8 mouse cellular contexts compared by ENCODE assay signal in the genomic region with DNA sequence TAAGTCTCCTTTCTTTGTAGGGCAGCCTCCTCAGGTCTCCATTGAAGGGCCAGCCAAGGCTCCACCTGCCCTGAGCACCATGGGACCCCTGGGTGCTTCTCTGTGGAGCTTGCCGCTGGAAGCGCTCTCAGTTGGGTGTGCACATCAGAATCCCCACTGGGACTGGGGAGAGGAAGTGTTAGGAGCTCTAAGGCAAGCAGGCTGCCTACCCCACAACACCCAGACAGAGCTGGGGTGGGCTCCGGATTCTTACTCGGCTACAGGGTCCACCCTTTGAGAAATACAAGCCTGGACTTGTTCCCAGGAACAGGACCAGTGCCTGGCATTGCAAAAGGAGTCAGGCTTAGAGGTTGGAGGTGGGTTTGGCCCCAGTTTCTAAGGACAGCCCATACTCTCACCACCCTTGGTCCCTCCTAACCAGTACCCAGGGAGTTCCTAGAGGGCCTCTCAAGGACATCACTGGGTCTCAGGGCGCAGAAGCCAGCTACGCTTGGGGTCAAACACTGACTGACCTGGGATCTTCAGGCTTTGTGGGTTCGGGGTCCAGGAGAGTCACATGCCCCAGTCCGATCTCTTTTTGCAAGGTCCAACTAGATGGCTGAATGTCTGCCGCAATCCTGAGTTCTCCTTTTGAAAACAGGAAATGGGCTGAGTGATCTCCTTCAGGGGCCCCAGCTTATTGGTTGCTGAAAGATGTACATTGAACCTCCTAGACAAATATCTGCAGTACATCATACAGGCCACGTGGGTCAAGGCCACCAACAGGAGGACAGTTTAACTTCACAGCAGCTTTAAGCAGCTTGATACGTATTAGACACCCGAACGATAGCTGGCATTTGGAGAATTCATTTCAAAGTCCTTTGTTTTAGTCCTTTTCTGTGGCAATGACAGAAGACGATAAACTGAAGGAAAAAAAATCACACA. TPM values are rescaled to one million over a fixed set of nuclear protein-coding genes. Genes with fewer than 3 reads are reported as not detected.
DNase-seq lines count a peak whose midpoint lies in the region; TF ChIP-seq lines count a peak whose summit lies in the region.

A gene (minus strand): TSS at position 655 of the 924 bp plus-strand sequence.

- peak; percentile 58 to 80; a peak in 2 of 4 replicates for TF ChIP-seq POLR2A in MEL (IDR thresholded peaks at IDR 0.05; ENCODE audit: control insufficient read depth in 1 of 2, insufficient read depth in 1 of 2, low read depth in 1 of 2, low read length in 2 of 2, poor library complexity in 1 of 2)
- TF ChIP-seq POLR2A in lung, adult 2 months (IDR thresholded peaks at IDR 0.05; ENCODE audit: borderline replicate concordance, extremely low read depth, low read depth, low read length) = peak; percentile 22; the same call in 1 of the 2 replicates

- DNase-seq in MEL (ENCODE audit: low read depth, low spot score) = peak; percentile 94
- no peak for DNase-seq in lung, adult 2 months
- peak; percentile 26 to 47 for DNase-seq in spleen, postnatal 14 days (ENCODE audit: low spot score in 2 of 2)
- no peak for DNase-seq in cerebellum, postnatal 4 days (ENCODE audit: low spot score in 2 of 2)
- DNase-seq in ovary, postnatal 14 days (ENCODE audit: low spot score) = no peak
- DNase-seq in left cerebral cortex, postnatal 14 days (ENCODE audit: low spot score in 2 of 2) = no peak
- DNase-seq in kidney, postnatal 10 days = no peak

- peak within 1 kb of the TSS; percentile 81 to 98 for H3K4me3 ChIP-seq in MEL (ENCODE audit: control insufficient read depth in 1 of 2, insufficient read depth in 1 of 2, low read depth in 2 of 2, low read length in 2 of 2)
- H3K4me3 ChIP-seq in erythroblast, embryonic 14.5 days (replicated peaks) = peak within 1 kb of the TSS; percentile 46
- H3K4me3 ChIP-seq in lung, adult 2 months (replicated peaks; ENCODE audit: extremely low read depth, low read depth, low read length) = peak within 1 kb of the TSS; percentile 56

- no peaks in the 10 kb centered on the region for H3K36me3 ChIP-seq in MEL (ENCODE audit: control insufficient read depth in 1 of 2, insufficient read depth in 2 of 2, low read length in 2 of 2)
- no peaks in the 10 kb centered on the region for H3K36me3 ChIP-seq in erythroblast, embryonic 14.5 days (ENCODE audit: control insufficient read depth)

- no peak for TF ChIP-seq CTCF in MEL (IDR thresholded peaks at IDR 0.05 in 2 of 3, conservative IDR thresholded peaks at IDR 0.05 in 1 of 3; ENCODE audit: control insufficient read depth in 1 of 3, insufficient read depth in 1 of 3, low read depth in 2 of 3, low read length in 3 of 3, poor library complexity in 1 of 3, severe bottlenecking in 1 of 3)
- TF ChIP-seq CTCF in lung, adult 2 months (IDR thresholded peaks at IDR 0.05; ENCODE audit: insufficient read depth, low read length) = no peak

- no peaks in the 10 kb centered on the region for H3K9me3 ChIP-seq in MEL (replicated peaks; ENCODE audit: insufficient read depth, low read length)
- H3K9me3 ChIP-seq in erythroblast, embryonic 14.5 days (ENCODE audit: control insufficient read depth, low read length) = no peaks in the 10 kb centered on the region

- 60% methylated on average over 14 of the region's 14 CpGs for WGBS in lung, adult 2 months

- intact Hi-C loops in left cerebral cortex, postnatal 14 days (cut with DNase I) = no loop called here

- no peak for TF ChIP-seq RAD21 in MEL (IDR thresholded peaks at IDR 0.05; ENCODE audit: low read depth, low read length)

- H3K27ac ChIP-seq in MEL (ENCODE audit: control insufficient read depth, low read depth, low read length) = peak within 1 kb of the TSS; percentile 62

- TF ChIP-seq EP300 in MEL (IDR thresholded peaks at IDR 0.05; ENCODE audit: low read depth in 1 of 2, low read length in 2 of 2) = peak in 1 of 2 experiments; percentile 20; a peak in 2 of 4 replicates

- peaks cover 8% of the 10 kb centered on the region; the same call in 1 of the 2 replicates for H3K79me2 ChIP-seq in MEL (ENCODE audit: control insufficient read depth, insufficient read depth, low read length, poor library complexity)

- H3K27me3 ChIP-seq in MEL (ENCODE audit: control insufficient read depth in 1 of 2, insufficient read depth in 2 of 2, low read length in 2 of 2) = no peaks in the 10 kb centered on the region
- H3K27me3 ChIP-seq in erythroblast, embryonic 14.5 days (ENCODE audit: control insufficient read depth) = no peaks in the 10 kb centered on the region

- H3K4me1 ChIP-seq in MEL (ENCODE audit: control insufficient read depth in 1 of 2, insufficient read depth in 2 of 2, low read length in 2 of 2) = peaks cover 0 to 12% of the 10 kb centered on the region in 2 experiments
- peaks cover 2% of the 10 kb centered on the region for H3K4me1 ChIP-seq in erythroblast, embryonic 14.5 days (ENCODE audit: control insufficient read depth)
- peaks cover 15% of the 10 kb centered on the region for H3K4me1 ChIP-seq in lung, adult 2 months (ENCODE audit: control insufficient read depth, insufficient read depth, low read length)

- H3K9ac ChIP-seq in MEL (ENCODE audit: control insufficient read depth, low read depth, low read length, poor library complexity, severe bottlenecking) = peak within 1 kb of the TSS; percentile 80

TF ChIP-seq in MEL, 35 proteins besides CTCF, POLR2A, EP300 and RAD21:
- TF ChIP-seq KAT2A (conservative IDR thresholded peaks at IDR 0.05; ENCODE audit: low read depth, low read length) = peak; percentile 36; the same call in 1 of the 2 replicates
- peak; percentile 63 for TF ChIP-seq TCF12 (IDR thresholded peaks at IDR 0.05; ENCODE audit: low read depth, low read length)
- no peak for TF ChIP-seq JUND (IDR thresholded peaks at IDR 0.05; ENCODE audit: low read depth, low read length)
- TF ChIP-seq RCOR1 (IDR thresholded peaks at IDR 0.05; ENCODE audit: low read depth, low read length) = no peak
- TF ChIP-seq POLR2AphosphoS5 (IDR thresholded peaks at IDR 0.05; ENCODE audit: borderline replicate concordance, low read depth, low read length) = no peak
- peak in 1 of 2 experiments; percentile 85; a peak in 3 of 4 replicates for TF ChIP-seq USF2 (IDR thresholded peaks at IDR 0.05; ENCODE audit: borderline replicate concordance in 1 of 2, insufficient read depth in 1 of 2, low read depth in 1 of 2, low read length in 2 of 2)
- TF ChIP-seq ZKSCAN1 (IDR thresholded peaks at IDR 0.05; ENCODE audit: low read depth, low read length) = no peak
- no peak for TF ChIP-seq MAFK (IDR thresholded peaks at IDR 0.05; ENCODE audit: borderline replicate concordance, low read depth, low read length)
- peak; percentile 38; the same call in 1 of the 2 replicates for TF ChIP-seq ETS1 (IDR thresholded peaks at IDR 0.05; ENCODE audit: low read depth, low read length)
- TF ChIP-seq MYB (IDR thresholded peaks at IDR 0.05; ENCODE audit: low read depth, low read length) = no peak
- TF ChIP-seq POLR2AphosphoS2 (IDR thresholded peaks at IDR 0.05; ENCODE audit: low read length) = peak; percentile 74
- peak; percentile 88 for TF ChIP-seq MYC (IDR thresholded peaks at IDR 0.05; ENCODE audit: low read depth, low read length)
- no peak for TF ChIP-seq NRF1 (IDR thresholded peaks at IDR 0.05; ENCODE audit: insufficient read depth, low read depth, low read length, poor library complexity, severe bottlenecking)
- no peak for TF ChIP-seq TAL1 (IDR thresholded peaks at IDR 0.05; ENCODE audit: low read length)
- TF ChIP-seq HCFC1 (IDR thresholded peaks at IDR 0.05; ENCODE audit: low read depth, low read length) = peak; percentile 73
- TF ChIP-seq NELFE (IDR thresholded peaks at IDR 0.05; ENCODE audit: low read depth, low read length) = peak; percentile 78
- no peak for TF ChIP-seq CHD1 (IDR thresholded peaks at IDR 0.05; ENCODE audit: low read depth, low read length)
- TF ChIP-seq CHD2 (IDR thresholded peaks at IDR 0.05; ENCODE audit: low read length) = no peak
- peak; percentile 94 for TF ChIP-seq SIN3A (IDR thresholded peaks at IDR 0.05; ENCODE audit: low read length)
- no peak for TF ChIP-seq SMC3 (IDR thresholded peaks at IDR 0.05; ENCODE audit: low read depth, low read length)
- TF ChIP-seq TBP (IDR thresholded peaks at IDR 0.05; ENCODE audit: low read depth, low read length) = peak; percentile 90
- TF ChIP-seq ZC3H11A (IDR thresholded peaks at IDR 0.05; ENCODE audit: low read depth, low read length) = no peak
- peak; percentile 90 for TF ChIP-seq MXI1 (IDR thresholded peaks at IDR 0.05; ENCODE audit: low read depth, low read length)
- TF ChIP-seq USF1 (IDR thresholded peaks at IDR 0.05; ENCODE audit: low read depth, low read length) = peak; percentile 97
- peak; percentile 74 for TF ChIP-seq ZMIZ1 (IDR thresholded peaks at IDR 0.05; ENCODE audit: low read depth, low read length)
- TF ChIP-seq ELF1 (IDR thresholded peaks at IDR 0.05; ENCODE audit: low read depth, low read length) = peak; percentile 88
- TF ChIP-seq MAZ (IDR thresholded peaks at IDR 0.05; ENCODE audit: low read depth, low read length) = no peak
- TF ChIP-seq MAX (IDR thresholded peaks at IDR 0.05; ENCODE audit: low read length) = peak; percentile 95
- TF ChIP-seq GABPA (IDR thresholded peaks at IDR 0.05; ENCODE audit: low read depth, low read length) = no peak
- no peak for TF ChIP-seq UBTF (IDR thresholded peaks at IDR 0.05; ENCODE audit: borderline replicate concordance, insufficient read depth, low read depth, low read length)
- TF ChIP-seq GATA1 (IDR thresholded peaks at IDR 0.05; ENCODE audit: low read depth, low read length) = peak; percentile 55
- no peak for TF ChIP-seq MEF2A (IDR thresholded peaks at IDR 0.05; ENCODE audit: extremely low read depth, insufficient replicate concordance, low read depth, low read length, poor library complexity, severe bottlenecking)
- peak; percentile 45; the same call in 1 of the 2 replicates for TF ChIP-seq BHLHE40 (IDR thresholded peaks at IDR 0.05; ENCODE audit: borderline replicate concordance, low read depth, low read length)
- no peak for TF ChIP-seq E2F4 (IDR thresholded peaks at IDR 0.05; ENCODE audit: borderline replicate concordance, low read depth, low read length)
- TF ChIP-seq ZNF384 (IDR thresholded peaks at IDR 0.05; ENCODE audit: low read depth, low read length) = no peak

RNA-seq across cellular contexts. Expression of the gene that starts here (rescaled TPM):
- 10.1 and 13.3 TPM in 2 replicates for total RNA-seq in MEL (2012; rRNA removed)
- 10 to 100 TPM in 1 of 2 experiments, not detected in 1; 15.9 TPM for polyA plus RNA-seq in MEL (2012; ENCODE audit: insufficient read depth in 1 of 2, insufficient read length in 2 of 2, low read depth in 1 of 2, low replicate concordance in 2 of 2, missing spikeins in 1 of 2)
- 0.09 and 0.15 TPM in 2 replicates for polyA plus RNA-seq in erythroblast, embryonic 14.5 days (2012)
- polyA plus RNA-seq in lung, adult 2 months (2012; rRNA removed) = 11.5 and 16.8 TPM in 2 replicates
- total RNA-seq in left cerebral cortex, postnatal 14 days (2021) = 1 to 10 TPM; 1.8 to 2.0 TPM

Comparison
In these comparisons a context has a peak if more than half of its experiments do, and no peak if none do; other contexts are left out.
1. DNase-seq: peak in MEL (single experiment) and spleen, postnatal 14 days (2 of 2); none in lung, adult 2 months (single experiment), cerebellum, postnatal 4 days (0 of 2), ovary, postnatal 14 days (single experiment), left cerebral cortex, postnatal 14 days (0 of 2) and kidney, postnatal 10 days (single experiment).
2. Peak in every context shown above with its lines, with median percentiles within 50 percentile points of each other: H3K4me3 ChIP-seq.